Mouse (Mus musculus) hindbrain, embryonic 16.5 days (tissue): ENCODE data around the gene Olfr71. TPM values are rescaled to one million over a fixed set of nuclear protein-coding genes. Genes with fewer than 3 reads are reported as not detected.

Experiments
- ATAC-seq: fragments of 200-750 bp; cut with Nextera tagmentation; 2 replicates; pipeline ENCODE4 v1.8.0; 2017; ENCODE audit warnings: moderate TSS enrichment, moderate library complexity
- H3K27ac ChIP-seq: fragments of 300-500 bp; sonication (generic); 2 replicates; pipeline ENCODE4 v1.5.1; 2014; ENCODE audit warnings: low read depth, mild to moderate bottlenecking, control low read depth, low read length, moderate library complexity
- H3K27me3 ChIP-seq: fragments of 300-500 bp; sonication (generic); replicated peaks from 2 replicates; pipeline ENCODE4 v1.6.1; 2014; ENCODE audit warnings: low read length; ENCODE audit not compliant: control insufficient read depth, insufficient read depth
- H3K36me3 ChIP-seq: fragments of 300-500 bp; sonication (generic); 2 replicates; pipeline ENCODE4 v1.6.1; 2014; ENCODE audit warnings: mild to moderate bottlenecking, low read length, moderate library complexity, mixed read lengths; ENCODE audit not compliant: control insufficient read depth, insufficient read depth
- H3K4me1 ChIP-seq: fragments of 300-500 bp; sonication (generic); 2 replicates; pipeline ENCODE4 v1.6.1; 2014; ENCODE audit warnings: low read depth, low read length; ENCODE audit not compliant: control insufficient read depth, insufficient read depth
- H3K4me2 ChIP-seq: fragments of 300-500 bp; sonication (generic); 2 replicates; pipeline ENCODE4 v1.6.1; 2014; ENCODE audit warnings: mild to moderate bottlenecking, low read length, control low read depth, moderate library complexity
- H3K4me3 ChIP-seq: fragments of 300-500 bp; sonication (generic); 2 replicates; pipeline ENCODE4 v1.5.1; 2014; ENCODE audit warnings: mild to moderate bottlenecking, low read length, control low read depth, moderate library complexity
- H3K9ac ChIP-seq: fragments of 300-500 bp; sonication (generic); 2 replicates; pipeline ENCODE4 v1.6.1; 2014; ENCODE audit warnings: low read depth, mild to moderate bottlenecking, control low read depth, low read length, moderate library complexity
- H3K9me3 ChIP-seq: fragments of 300-500 bp; sonication (generic); 2 replicates; pipeline ENCODE4 v1.6.1; 2014; ENCODE audit warnings: mild to moderate bottlenecking, low read length, moderate library complexity; ENCODE audit not compliant: control insufficient read depth
- WGBS: fragments of 180-500 bp; shearing (Covaris S2); extraction: QIAGEN DNeasy Blood & Tissue Kit; methylation state at CpG from one replicate; pipeline ENCODE4 v1.1.7; 2014; 5-methylcytosine and 5-hydroxymethylcytosine counted together
- polyA plus RNA-seq: library from polyadenylated mRNA; unstranded; fragments of >200 nt; fragmentation: Nextera tagmentation; extraction: Ambion mirVana; gene quantifications from 2 replicates; pipeline ENCODE4 v1.2.1, GENCODE M21; 2015

The Olfr71 gene
- 0.11 TPM in 1 of 2 replicates, not detected in the other for polyA plus RNA-seq

GRCm38 (mm10) chr4:43709869-43710268 lies at the start of gene Olfr71:
Gene Olfr71, minus strand, starts transcription at chr4:43710255.
- Histone ChIP-seq H3K27ac (no peak within 1 kb of the TSS), H3K9ac (no peak within 1 kb of the TSS), H3K27me3 (no peaks in the 10 kb centered on the region; the same call in 1 of the 2 replicates), H3K4me3 (no peak within 1 kb of the TSS), H3K9me3 (no peaks in the 10 kb centered on the region), H3K36me3 (no peaks in the 10 kb centered on the region), H3K4me1 (peaks cover 3% of the 10 kb centered on the region; the same call in 1 of the 2 replicates), H3K4me2 (no peak within 1 kb of the TSS)
- WGBS, result 82% methylated on average over 6 of the region's 6 CpGs
- ATAC-seq, result no peak

- Histone ChIP-seq H3K4me2 (no peak overlapping the region), H3K9me3 (no peaks in the 10 kb centered on the region), H3K4me1 (no peaks in the 10 kb centered on the region), H3K36me3 (no peaks in the 10 kb centered on the region), H3K9ac (no peak overlapping the region), H3K27ac (no peak overlapping the region), H3K27me3 (no peaks in the 10 kb centered on the region), H3K4me3 (no peak overlapping the region)
- 81% methylated on average over 6 of the region's 6 CpGs for WGBS
- ATAC-seq, result no peak
Observed at GRCm38 (mm10) chr4:43757213-43757612, 47.2 kb upstream of the Olfr71 start.

GRCm38 (mm10) chr4:43745187-43745586 lies 35.1 kb upstream of the Olfr71 start:
- Histone ChIP-seq H3K9ac (no peak overlapping the region), H3K27ac (no peak overlapping the region), H3K4me2 (no peak overlapping the region), H3K36me3 (no peaks in the 10 kb centered on the region), H3K4me3 (no peak overlapping the region), H3K27me3 (no peaks in the 10 kb centered on the region), H3K4me1 (no peaks in the 10 kb centered on the region), H3K9me3 (no peaks in the 10 kb centered on the region)
- 21% methylated on average over 6 of the region's 6 CpGs for WGBS
- ATAC-seq, result no peak

- no peaks in the 10 kb centered on the region for H3K27me3 ChIP-seq
- no peak overlapping the region for H3K27ac ChIP-seq
- H3K4me3 ChIP-seq, result no peak overlapping the region
- H3K4me2 ChIP-seq, result no peak overlapping the region
- H3K9ac ChIP-seq, result no peak overlapping the region
- H3K9me3 ChIP-seq, result no peaks in the 10 kb centered on the region
- no peaks in the 10 kb centered on the region for H3K36me3 ChIP-seq
- WGBS, result 67% methylated on average over 1 of the region's 1 CpGs
- ATAC-seq, result no peak
- no peaks in the 10 kb centered on the region for H3K4me1 ChIP-seq
Observed at GRCm38 (mm10) chr4:43743099-43743498, 33.0 kb upstream of the Olfr71 start.

GRCm38 (mm10) chr4:43742637-43743036 lies 32.6 kb upstream of the Olfr71 start:
- no peaks in the 10 kb centered on the region for H3K4me1 ChIP-seq
- H3K9me3 ChIP-seq, result no peaks in the 10 kb centered on the region
- no peak for ATAC-seq
- H3K27me3 ChIP-seq, result no peaks in the 10 kb centered on the region
- H3K36me3 ChIP-seq, result no peaks in the 10 kb centered on the region
- no peak overlapping the region for H3K9ac ChIP-seq
- no peak overlapping the region for H3K4me3 ChIP-seq
- whole genome bisulfite sequencing, result 28% methylated on average over 4 of the region's 4 CpGs
- no peak overlapping the region for H3K27ac ChIP-seq
- no peak overlapping the region for H3K4me2 ChIP-seq

- no peak for ATAC-seq
- H3K27me3 ChIP-seq, result no peaks in the 10 kb centered on the region
- H3K9ac ChIP-seq, result no peak overlapping the region
- no peaks in the 10 kb centered on the region for H3K36me3 ChIP-seq
- H3K4me1 ChIP-seq, result no peaks in the 10 kb centered on the region
- H3K9me3 ChIP-seq, result no peaks in the 10 kb centered on the region
- H3K4me2 ChIP-seq, result no peak overlapping the region
- WGBS, result 75% methylated on average over 5 of the region's 5 CpGs
- no peak overlapping the region for H3K27ac ChIP-seq
- H3K4me3 ChIP-seq, result no peak overlapping the region
Observed at GRCm38 (mm10) chr4:43741526-43741925, 31.5 kb upstream of the Olfr71 start.

GRCm38 (mm10) chr4:43738989-43739674 lies 29.1 kb upstream of the Olfr71 start:
- Histone ChIP-seq H3K27ac (no peak overlapping the region), H3K9ac (no peak overlapping the region), H3K4me2 (no peak overlapping the region), H3K27me3 (no peaks in the 10 kb centered on the region), H3K9me3 (no peaks in the 10 kb centered on the region), H3K4me1 (no peaks in the 10 kb centered on the region), H3K36me3 (no peaks in the 10 kb centered on the region), H3K4me3 (no peak overlapping the region)
- ATAC-seq, result no peak
- 80% methylated on average over 8 of the region's 8 CpGs for WGBS

GRCm38 (mm10) chr4:43737144-43737543 lies 27.1 kb upstream of the Olfr71 start:
- no peaks in the 10 kb centered on the region for H3K27me3 ChIP-seq
- H3K9ac ChIP-seq, result no peak overlapping the region
- 68% methylated on average over 6 of the region's 6 CpGs for WGBS
- H3K9me3 ChIP-seq, result no peaks in the 10 kb centered on the region
- H3K36me3 ChIP-seq, result no peaks in the 10 kb centered on the region
- no peak overlapping the region for H3K4me2 ChIP-seq
- no peaks in the 10 kb centered on the region for H3K4me1 ChIP-seq
- no peak overlapping the region for H3K27ac ChIP-seq
- ATAC-seq, result no peak
- no peak overlapping the region for H3K4me3 ChIP-seq

GRCm38 (mm10) chr4:43733186-43733585 lies 23.1 kb upstream of the Olfr71 start:
- H3K4me2 ChIP-seq, result no peak overlapping the region
- H3K27me3 ChIP-seq, result no peaks in the 10 kb centered on the region
- H3K9ac ChIP-seq, result no peak overlapping the region
- no peak overlapping the region for H3K27ac ChIP-seq
- H3K4me3 ChIP-seq, result no peak overlapping the region
- no peak for ATAC-seq
- H3K4me1 ChIP-seq, result no peaks in the 10 kb centered on the region
- WGBS, result 83% methylated on average over 5 of the region's 5 CpGs
- no peaks in the 10 kb centered on the region for H3K36me3 ChIP-seq
- H3K9me3 ChIP-seq, result no peaks in the 10 kb centered on the region
